In genomic region chr11:75839536-75840430, GRCm38 (mm10) we compare ENCODE assay signal across 21 mouse cellular contexts. TPM values are rescaled to one million over a fixed set of nuclear protein-coding genes. Genes with fewer than 3 reads are reported as not detected.
DNase-seq lines count a peak whose midpoint lies in the region; ATAC-seq and TF ChIP-seq lines count a peak whose summit lies in the region.
"Had no signal": no experiment of that assay in that cellular context is flagged by ENCODE, and none has a peak within 500 bp of the region (broad histone marks: within the 10 kb centered on the region; RNA-seq: fewer than 3 reads in every experiment).

No protein-coding gene starts in this region.

- DNase-seq in embryonic facial prominence, embryonic 14.5 days (ENCODE audit: low spot score), result peak; percentile 26
- no peak for DNase-seq in embryonic facial prominence, embryonic 10.5 days (ENCODE audit: low spot score)
- peak; percentile 94 for DNase-seq in heart, adult 11 months
- DNase-seq in heart, adult 8-10 months (ENCODE audit: low spot score), result no peak
- DNase-seq in layer of hippocampus, adult 2 months (ENCODE audit: low spot score in 2 of 2), result peak in 1 of 2 experiments; percentile 57
- no peak for DNase-seq in layer of hippocampus, adult 11-12 months (ENCODE audit: low spot score)
- DNase-seq in R1 (ENCODE audit: low read depth, low spot score), result peak; percentile 21
- no peak for DNase-seq in stomach, postnatal 0 days (ENCODE audit: low spot score)
- DNase-seq: adrenal gland, postnatal 10 days; cerebellum, adult 8-10 months; cerebellum, postnatal 36 days; gastrocnemius, adult 2 months; kidney, adult 11 months; kidney, postnatal 36 days; retina, postnatal 1 day had no signal

- H3K4me2 ChIP-seq in embryonic facial prominence, embryonic 14.5 days (ENCODE audit: low read depth, low read length), result no peak overlapping the region
- H3K4me2 ChIP-seq in stomach, postnatal 0 days (replicated peaks; ENCODE audit: low read depth), result no peak overlapping the region
- H3K4me2 ChIP-seq: heart, embryonic 12.5 days; kidney, embryonic 15.5 days; midbrain, embryonic 15.5 days; neural tube, embryonic 13.5 days had no signal

- no peak for TF ChIP-seq EP300 in stomach, postnatal 0 days (optimal IDR thresholded peaks at IDR 0.05)

- H3K4me3 ChIP-seq in embryonic facial prominence, embryonic 14.5 days (ENCODE audit: low read depth, low read length), result no peak overlapping the region
- H3K4me3 ChIP-seq in embryonic facial prominence, embryonic 10.5 days, result no peak overlapping the region
- no peak overlapping the region for H3K4me3 ChIP-seq in layer of hippocampus, adult 2 months
- no peak overlapping the region for H3K4me3 ChIP-seq in stomach, postnatal 0 days (ENCODE audit: low read depth, low read length)
- H3K4me3 ChIP-seq: gastrocnemius, adult 2 months; heart, embryonic 12.5 days; kidney, embryonic 15.5 days; midbrain, embryonic 15.5 days; myocyte; neural tube, embryonic 13.5 days had no signal

- no peak overlapping the region for H3K27ac ChIP-seq in embryonic facial prominence, embryonic 14.5 days (replicated peaks; ENCODE audit: low read depth, low read length)
- H3K27ac ChIP-seq in embryonic facial prominence, embryonic 10.5 days (replicated peaks), result no peak overlapping the region
- peak overlapping the region; percentile 86 for H3K27ac ChIP-seq in layer of hippocampus, adult 2 months
- no peak overlapping the region for H3K27ac ChIP-seq in stomach, postnatal 0 days (replicated peaks)
- H3K27ac ChIP-seq: gastrocnemius, adult 2 months; kidney, embryonic 15.5 days; midbrain, embryonic 15.5 days; neural tube, embryonic 13.5 days had no signal

- H3K9ac ChIP-seq in embryonic facial prominence, embryonic 14.5 days (ENCODE audit: low read depth, low read length), result no peak overlapping the region
- no peak overlapping the region for H3K9ac ChIP-seq in stomach, postnatal 0 days (ENCODE audit: low read length)
- H3K9ac ChIP-seq: heart, embryonic 12.5 days; kidney, embryonic 15.5 days; midbrain, embryonic 15.5 days; neural tube, embryonic 13.5 days had no signal

- no peaks in the 10 kb centered on the region for H3K9me3 ChIP-seq in embryonic facial prominence, embryonic 14.5 days (ENCODE audit: control insufficient read depth, low read length)
- H3K9me3 ChIP-seq in embryonic facial prominence, embryonic 10.5 days, result no peaks in the 10 kb centered on the region
- H3K9me3 ChIP-seq in stomach, postnatal 0 days (ENCODE audit: control insufficient read depth, low read length), result no peaks in the 10 kb centered on the region
- H3K9me3 ChIP-seq: heart, embryonic 12.5 days; kidney, embryonic 15.5 days; midbrain, embryonic 15.5 days; neural tube, embryonic 13.5 days had no signal

- 73% methylated on average over 12 of the region's 12 CpGs for WGBS in embryonic facial prominence, embryonic 14.5 days
- 81% methylated on average over 12 of the region's 12 CpGs for WGBS in embryonic facial prominence, embryonic 10.5 days
- WGBS in stomach, postnatal 0 days, result 72% methylated on average over 12 of the region's 12 CpGs

- TF ChIP-seq CTCF in layer of hippocampus, adult 2 months (conservative IDR thresholded peaks at IDR 0.05), result no peak
- no peak for TF ChIP-seq CTCF in stomach, postnatal 0 days (IDR thresholded peaks at IDR 0.05; ENCODE audit: low read depth)

- no peak for ATAC-seq in embryonic facial prominence, embryonic 14.5 days (ENCODE audit: low read depth)
- no peak for ATAC-seq in stomach, postnatal 0 days (ENCODE audit: low FRiP score, low TSS enrichment)
- ATAC-seq: midbrain, embryonic 15.5 days had no signal

- no peaks in the 10 kb centered on the region for H3K27me3 ChIP-seq in embryonic facial prominence, embryonic 14.5 days (replicated peaks; ENCODE audit: control insufficient read depth, insufficient read depth, low read length)
- H3K27me3 ChIP-seq in embryonic facial prominence, embryonic 10.5 days (replicated peaks; ENCODE audit: low read depth, poor library complexity, severe bottlenecking), result peaks cover 15% of the 10 kb centered on the region
- no peaks in the 10 kb centered on the region for H3K27me3 ChIP-seq in stomach, postnatal 0 days (ENCODE audit: control insufficient read depth, insufficient read depth, low read length)
- H3K27me3 ChIP-seq: kidney, embryonic 15.5 days; midbrain, embryonic 15.5 days; neural tube, embryonic 13.5 days had no signal

- no peaks in the 10 kb centered on the region for H3K36me3 ChIP-seq in embryonic facial prominence, embryonic 14.5 days (ENCODE audit: control insufficient read depth, insufficient read depth, low read length)
- H3K36me3 ChIP-seq in embryonic facial prominence, embryonic 10.5 days (replicated peaks), result no peaks in the 10 kb centered on the region
- H3K36me3 ChIP-seq in stomach, postnatal 0 days (ENCODE audit: control insufficient read depth, insufficient read depth, low read length), result no peaks in the 10 kb centered on the region
- H3K36me3 ChIP-seq: heart, embryonic 12.5 days; kidney, embryonic 15.5 days; midbrain, embryonic 15.5 days; neural tube, embryonic 13.5 days had no signal

- H3K4me1 ChIP-seq in embryonic facial prominence, embryonic 14.5 days (ENCODE audit: control insufficient read depth, insufficient read depth, low read length), result peaks cover 7% of the 10 kb centered on the region; the same call in 1 of the 2 replicates
- peaks cover 43% of the 10 kb centered on the region for H3K4me1 ChIP-seq in embryonic facial prominence, embryonic 10.5 days
- H3K4me1 ChIP-seq in stomach, postnatal 0 days (replicated peaks; ENCODE audit: control insufficient read depth, insufficient read depth), result peaks cover 4% of the 10 kb centered on the region; the same call in 1 of the 2 replicates

RNA-seq across cellular contexts. Expression of gene Doc2b, which starts 43.9 kb away (rescaled TPM):
- polyA plus RNA-seq in embryonic facial prominence, embryonic 14.5 days (2014; fragmentation: Nextera tagmentation; extraction: Ambion mirVana), result 1.2 and 1.7 TPM in 2 replicates
- polyA plus RNA-seq in embryonic facial prominence, embryonic 10.5 days (2016; fragmentation: Nextera tagmentation; extraction: Ambion mirVana), result 0.22 and 0.28 TPM in 2 replicates
- under 1 TPM; 0.23 to 1.00 (median 0.64) TPM for total RNA-seq in heart, adult 8-10 months (2022)
- 10 to 100 TPM; 92.6 to 93.1 TPM for total RNA-seq in layer of hippocampus, adult 2 months (2021)
- polyA plus RNA-seq in stomach, postnatal 0 days (2015; fragmentation: Nextera tagmentation; extraction: Ambion mirVana), result 0.65 and 0.75 TPM in 2 replicates
- total RNA-seq: megakaryocyte-erythroid progenitor cell, adult 5-6 weeks had no signal

Comparison
In these comparisons a context has a peak if more than half of its experiments do, and no peak if none do; other contexts are left out.
1. DNase-seq: peak in embryonic facial prominence, embryonic 14.5 days (single experiment), heart, adult 11 months (single experiment) and R1 (single experiment); none in embryonic facial prominence, embryonic 10.5 days (single experiment), heart, adult 8-10 months (single experiment), layer of hippocampus, adult 11-12 months (single experiment) and stomach, postnatal 0 days (single experiment).